Mouse (Mus musculus) liver, adult 10 weeks (tissue): ENCODE results near the gene Afmid. TPM values are rescaled to one million over a fixed set of nuclear protein-coding genes. Genes with fewer than 3 reads are reported as not detected.

Experiments
- polyA plus RNA-seq: library from polyadenylated mRNA; stranded (reverse); fragments of 350-450 nt; fragmentation: Illumina TruSeq; extraction: RNeasy Lipid Tissue Mini Kit (QIAGEN cat#74804); gene quantifications from one replicate; pipeline ENCODE4 v1.2.3, GENCODE M21; 2014; ENCODE audit warnings: low read depth, low replicate concordance

Afmid gene
- 56.3 TPM for polyA plus RNA-seq

DNA sequence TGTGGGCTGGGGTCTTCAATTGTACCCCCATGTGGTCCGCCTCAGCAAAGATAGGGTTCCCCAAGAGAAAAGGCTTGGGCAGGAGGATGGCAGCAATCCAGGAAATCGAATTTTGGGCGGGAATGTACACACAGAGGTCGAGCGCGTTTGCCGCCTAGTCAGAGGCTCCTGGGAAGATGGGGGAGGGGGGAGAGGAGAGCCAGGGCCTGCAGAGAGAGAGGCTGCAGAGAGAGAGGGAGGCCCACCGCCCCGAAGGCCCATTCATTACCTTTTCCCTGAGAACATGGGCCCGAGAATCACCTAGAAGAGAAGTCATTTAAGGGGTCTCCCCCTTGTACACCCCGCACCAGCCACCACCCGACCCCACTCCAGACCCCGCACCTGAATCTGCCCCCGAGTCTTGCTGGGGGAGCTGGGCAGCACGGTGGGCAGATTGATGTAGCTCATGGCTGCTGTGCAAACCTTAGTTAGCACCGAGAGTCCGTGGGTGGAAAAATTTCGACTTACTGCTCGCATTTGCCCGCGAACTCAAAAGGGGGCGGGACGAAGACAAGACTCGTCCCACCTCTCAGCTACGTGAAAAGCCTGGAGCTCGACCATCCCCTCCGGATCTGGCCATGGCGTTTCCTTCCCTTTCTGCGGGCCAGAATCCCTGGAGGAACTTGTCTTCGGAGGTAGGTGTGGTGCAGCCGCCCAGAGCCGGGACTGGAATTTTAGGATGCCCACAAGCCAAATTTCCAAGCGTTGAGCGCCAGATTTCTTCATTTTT, at the start of gene Afmid, which contains the start of gene Tk1:
Gene Afmid (plus strand): TSS at position 592 of the 769 bp plus-strand sequence.
Gene Tk1 (minus strand): TSS at position 760 of the 769 bp plus-strand sequence.

DNA sequence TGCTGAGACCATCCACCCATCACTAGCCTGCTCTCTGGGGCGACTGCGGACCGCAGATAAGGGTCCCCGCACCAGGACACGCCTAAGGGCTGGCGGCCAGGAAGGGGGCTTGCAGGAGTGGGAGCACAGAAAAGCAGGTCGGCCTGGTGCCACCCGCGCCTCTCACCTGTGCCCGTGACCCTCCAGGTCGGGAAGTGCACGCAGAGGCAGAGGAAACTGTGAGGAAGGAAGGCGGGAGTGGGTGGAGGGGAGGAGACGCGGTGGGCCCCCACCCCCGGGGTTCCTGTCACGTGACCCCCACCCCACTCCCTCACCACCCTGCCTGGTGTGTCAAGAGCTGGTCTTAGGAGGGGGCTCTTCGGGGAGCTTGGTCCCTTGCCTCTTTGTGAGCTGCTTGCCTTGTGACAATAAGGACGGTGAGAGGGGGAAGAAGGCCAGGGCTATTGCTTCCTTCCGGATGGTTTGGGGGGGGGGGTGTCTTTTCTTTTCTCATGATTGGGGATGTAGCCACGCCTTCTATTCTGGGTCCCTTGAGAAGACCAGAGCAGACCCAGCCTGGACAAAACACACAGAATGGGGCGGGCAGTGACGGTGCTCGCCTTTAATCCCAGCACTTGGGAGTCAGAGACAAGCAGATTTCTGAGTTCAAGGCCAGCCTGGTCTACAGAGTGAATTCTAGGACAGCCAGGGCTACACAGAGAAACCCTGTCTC, 43.6 kb upstream of the Afmid start, which contains the start of the genes Tmc8 and Tmc6:
Gene Tmc8 (plus strand): TSS at position 84 of the 712 bp plus-strand sequence.
Gene Tmc6 (minus strand): TSS at position 206 of the 712 bp plus-strand sequence.

DNA sequence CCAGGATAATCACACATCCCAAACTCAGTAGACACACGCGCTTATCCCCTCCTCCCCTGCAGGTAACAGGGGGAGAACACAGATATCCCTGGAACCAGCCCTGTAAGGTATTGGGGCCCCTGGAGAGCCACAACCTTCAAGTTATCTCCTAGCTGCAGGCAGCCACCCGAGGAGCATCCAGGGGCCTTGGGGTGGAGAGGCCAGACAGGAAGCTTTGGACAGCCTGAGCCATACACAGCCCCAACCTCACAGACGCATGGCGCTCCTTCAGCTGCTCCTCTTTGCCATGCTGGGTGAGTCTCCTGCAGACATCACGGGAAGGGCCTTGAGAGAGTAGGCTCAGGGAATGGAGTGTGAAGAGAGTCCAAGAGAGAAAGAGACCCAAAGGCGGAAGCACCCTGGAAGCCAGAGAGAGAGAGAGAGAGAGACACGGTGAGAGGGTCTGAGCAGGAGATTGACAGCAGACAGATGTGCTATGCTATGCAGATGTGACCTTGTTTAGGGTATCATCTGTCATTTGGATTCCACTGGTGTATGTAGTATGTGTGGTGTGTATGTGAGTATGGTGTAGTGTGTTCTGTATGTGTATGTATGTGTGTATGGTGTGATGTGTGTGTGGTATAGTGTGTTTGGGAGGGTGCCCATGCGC, 28.1 kb upstream of the Afmid start, which contains the start of gene 6030468B19Rik:
Gene 6030468B19Rik (plus strand): TSS at position 150 of the 649 bp plus-strand sequence.

DNA sequence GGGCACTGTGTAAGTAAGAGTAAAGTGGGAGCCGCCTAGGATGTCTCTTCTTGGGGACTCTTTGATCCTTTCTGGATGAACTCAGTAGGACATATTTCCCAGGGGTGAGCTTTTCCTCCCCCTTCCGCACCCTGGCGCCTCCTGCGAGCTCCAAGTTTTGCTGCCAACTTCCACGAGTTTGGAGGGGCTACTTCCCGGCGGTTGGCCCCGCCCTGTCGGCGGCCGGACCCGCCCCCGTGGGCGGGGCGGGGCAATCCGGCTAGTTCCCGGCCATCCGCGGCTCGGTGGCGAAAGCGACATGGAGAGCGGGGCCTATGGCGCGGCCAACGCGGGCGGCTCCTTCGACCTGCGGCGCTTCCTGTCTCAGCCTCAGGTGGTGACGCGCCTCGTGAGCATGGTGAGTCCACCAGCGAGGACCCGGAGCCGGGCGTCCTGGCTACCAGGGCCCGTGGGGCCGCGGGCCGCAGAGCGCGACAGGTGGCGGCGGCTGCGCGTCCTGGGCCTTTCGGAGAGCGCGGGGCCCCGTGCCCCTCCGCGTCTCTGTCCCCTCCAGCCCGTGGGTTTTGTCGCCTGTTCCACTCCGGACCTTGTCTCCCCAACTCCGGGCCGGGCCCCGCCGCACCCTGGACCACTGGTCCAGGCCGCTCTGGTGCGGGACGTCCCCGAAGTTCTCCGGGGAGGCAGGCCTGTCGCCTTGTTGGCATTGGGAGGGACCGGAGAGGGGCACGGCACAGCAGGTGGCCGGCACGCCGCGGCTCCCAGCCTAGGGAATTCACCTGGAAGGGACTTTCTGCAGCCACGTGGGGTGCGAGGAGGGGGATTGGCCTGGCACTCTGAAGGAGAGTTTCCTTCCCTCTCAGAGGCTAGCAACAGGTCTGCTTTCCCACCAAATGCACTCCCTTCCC, 16.1 kb upstream of the Afmid start, which contains the start of the genes Gm20708 and Syngr2:
Gene Gm20708 (plus strand): TSS at position 262 of the 905 bp plus-strand sequence.
Gene Syngr2 (plus strand): TSS at position 262 of the 905 bp plus-strand sequence.

DNA sequence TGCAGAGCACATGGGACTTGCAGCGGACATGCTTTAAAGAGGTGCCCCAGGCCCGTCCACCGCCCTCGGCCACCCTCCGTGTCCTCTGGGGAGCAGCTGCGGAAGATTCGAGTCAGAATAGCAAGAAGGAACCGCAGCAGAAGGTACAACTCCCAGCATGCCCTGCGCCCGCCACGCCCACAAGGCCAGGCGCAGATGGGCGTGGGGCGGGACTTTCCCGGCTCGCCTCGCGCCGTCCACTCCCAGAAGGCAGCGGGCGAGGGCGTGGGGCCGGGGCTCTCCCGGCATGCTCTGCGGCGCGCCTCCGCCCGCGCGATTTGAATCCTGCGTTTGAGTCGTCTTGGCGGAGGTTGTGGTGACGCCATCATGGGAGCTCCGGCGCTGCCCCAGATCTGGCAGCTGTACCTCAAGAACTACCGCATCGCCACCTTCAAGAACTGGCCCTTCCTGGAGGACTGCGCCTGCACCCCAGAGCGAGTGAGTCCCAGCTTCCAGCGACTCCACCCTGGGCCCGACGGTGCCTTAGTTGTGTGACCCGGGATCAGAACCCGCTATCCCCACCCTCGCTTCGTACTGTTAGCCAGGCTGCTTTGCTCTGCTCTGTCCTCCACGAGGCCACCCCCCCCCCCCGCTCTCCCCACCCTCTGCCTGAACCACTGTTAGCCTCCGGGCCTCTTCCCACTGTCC, 23.4 kb downstream of the Afmid start, which contains the start of gene Birc5:
Gene Birc5 (plus strand): TSS at position 267 of the 687 bp plus-strand sequence.

DNA sequence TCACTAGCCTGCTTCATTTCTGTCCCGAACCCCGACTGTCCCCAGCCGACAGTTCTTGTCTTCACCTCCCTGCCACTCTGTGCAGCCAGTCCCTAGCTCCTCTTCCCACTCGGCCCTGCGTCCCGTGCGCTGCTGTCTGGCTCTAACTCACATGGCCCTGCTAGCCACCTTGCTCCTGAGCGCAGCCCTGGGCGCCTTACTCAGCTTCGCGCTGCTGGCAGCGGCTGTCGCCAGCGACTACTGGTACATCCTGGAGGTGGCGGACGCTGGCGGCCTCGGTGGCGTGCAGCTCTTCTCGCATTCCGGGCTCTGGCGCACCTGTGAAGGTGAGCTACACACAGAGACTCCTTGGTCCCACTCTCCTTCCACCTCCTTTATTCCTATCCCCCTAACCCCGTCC, 34.9 kb downstream of the Afmid start, which contains the start of gene Tmem235:
Gene Tmem235 (plus strand): TSS at position 152 of the 400 bp plus-strand sequence.

DNA sequence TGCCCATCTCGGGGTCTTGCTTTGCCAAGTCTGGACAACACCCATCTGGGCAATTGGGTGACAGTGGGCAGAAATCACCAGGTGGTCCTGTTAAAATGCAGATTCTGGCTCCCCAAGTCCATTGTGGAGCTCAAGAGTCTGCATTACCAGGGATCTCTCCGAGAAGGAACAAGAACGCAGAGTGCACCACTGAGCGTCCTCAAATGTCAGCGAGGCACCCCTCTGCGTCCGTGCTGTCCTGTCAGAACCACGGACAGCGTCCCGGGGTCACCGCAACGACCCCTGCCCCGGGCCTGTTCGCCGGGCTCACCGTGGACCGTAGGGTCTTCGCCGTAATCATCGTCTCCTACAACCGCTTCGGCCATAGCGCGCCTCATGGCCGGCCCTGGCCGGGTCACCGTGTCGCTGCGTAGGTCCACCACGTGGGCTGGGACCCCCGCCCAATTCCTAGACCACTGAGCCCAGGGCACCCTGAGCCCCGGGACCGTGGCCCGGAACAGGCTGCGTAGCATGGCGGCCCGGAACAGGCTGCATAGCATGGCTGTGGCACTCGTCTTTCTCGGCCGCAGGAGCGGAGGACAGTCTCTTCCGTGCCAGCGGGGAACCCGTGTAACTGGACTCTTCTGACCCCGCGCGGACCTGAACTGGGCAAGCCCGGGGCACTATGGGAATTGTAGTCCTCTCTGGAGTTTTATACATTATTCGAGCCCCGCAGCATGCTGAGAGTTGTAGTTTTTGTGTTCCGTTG, 47.3 kb downstream of the Afmid start, which contains the start of gene Tha1:
Gene Tha1 (minus strand): TSS at position 621 of the 748 bp plus-strand sequence.

Other genes with a start within 250 kb of the Afmid start
- 2.5 TPM for gene Tnrc6c, start 171.6 kb upstream of the Afmid start, polyA plus RNA-seq
- not detected for gene Tmc8, start 43.8 kb upstream of the Afmid start, polyA plus RNA-seq
- 1.2 TPM for gene Tmc6, start 43.7 kb upstream of the Afmid start, polyA plus RNA-seq
- not detected for gene 6030468B19Rik, start 28.3 kb upstream of the Afmid start, polyA plus RNA-seq
- 52.2 TPM for gene Gm20708, start 16.3 kb upstream of the Afmid start, polyA plus RNA-seq
- 9.2 TPM for gene Syngr2, start 16.3 kb upstream of the Afmid start, polyA plus RNA-seq
- gene Tk1, start 168 bp downstream of the Afmid start, polyA plus RNA-seq = 3.3 TPM
- gene Birc5, start 23.3 kb downstream of the Afmid start, polyA plus RNA-seq = 1.1 TPM
- not detected for gene Tmem235, start 34.8 kb downstream of the Afmid start, polyA plus RNA-seq
- 0.24 TPM for gene Tha1, start 47.6 kb downstream of the Afmid start, polyA plus RNA-seq
- 4.7 TPM for gene Socs3, start 144.1 kb downstream of the Afmid start, polyA plus RNA-seq
- gene Pgs1, start 160.4 kb downstream of the Afmid start, polyA plus RNA-seq = 1.5 TPM